Mouse (Mus musculus) cerebellum, adult 2 months (tissue): ENCODE results near the gene Adam30. TPM values are rescaled to one million over a fixed set of nuclear protein-coding genes. Genes with fewer than 3 reads are reported as not detected.
A peak's percentile ranks its signal among the peaks of the same experiment; 100 is the strongest.
"Not testable (repeated sequence)": the region's sequence is repeated elsewhere in the genome, so short reads cannot be mapped to it uniquely, and the experiment has no call there.

ENCODE experiments used
- DNase-seq, 2 experiments: peaks; one replicate each; pipeline ENCODE4 v3.0.0; 2021
- H3K27ac ChIP-seq: fragments of 200-500 bp; 2 replicates; pipeline ENCODE4 v1.5.1; 2012; ENCODE audit warnings: low read length, control low read depth, inconsistent platforms; ENCODE audit not compliant: insufficient read depth
- H3K27me3 ChIP-seq: fragments of 200-500 bp; 2 replicates; pipeline ENCODE4 v1.6.1; 2012; ENCODE audit warnings: inconsistent platforms, mild to moderate bottlenecking, low read length, moderate library complexity; ENCODE audit not compliant: control insufficient read depth, insufficient read depth
- H3K4me1 ChIP-seq: fragments of 200-500 bp; 2 replicates; pipeline ENCODE4 v1.6.1; 2011; ENCODE audit warnings: low read length; ENCODE audit not compliant: control insufficient read depth, insufficient read depth
- H3K4me3 ChIP-seq: fragments of 200-500 bp; replicated peaks from 2 replicates; pipeline ENCODE3; 2011; ENCODE audit warnings: mild to moderate bottlenecking, low read depth, low read length, control low read depth; ENCODE audit not compliant: insufficient read depth
- CTCF ChIP-seq: fragments of 200-500 bp; IDR thresholded peaks from 2 replicates; pipeline ENCODE4 v1.5.1; 2011; ENCODE audit warnings: low read depth, mild to moderate bottlenecking, control low read depth, low read length, moderate library complexity, borderline replicate concordance; ENCODE audit not compliant: insufficient read depth
- POLR2A ChIP-seq: fragments of 200-500 bp; IDR thresholded peaks from 2 replicates; pipeline ENCODE4 v1.6.1; 2011; ENCODE audit warnings: low read length, control low read depth, borderline replicate concordance; ENCODE audit not compliant: insufficient read depth
- WGBS: fragments of 180-500 bp; shearing (Covaris S2); methylation state at CpG from one replicate; pipeline ENCODE4 v1.1.7; 2018; 5-methylcytosine and 5-hydroxymethylcytosine counted together
- polyA plus RNA-seq: library from polyadenylated mRNA; depleted of rRNA; stranded (reverse); fragments of >200 nt; gene quantifications from 2 replicates; pipeline ENCODE4 v1.2.3, GENCODE M21; 2012; rRNA removed

Gene Adam30
- polyA plus RNA-seq: not detected in 2 replicates

- no peaks in the 10 kb centered on the region for H3K27me3 ChIP-seq
Measured at GRCm38 (mm10) chr3:98160330-98160729, at the start of gene Adam30. Gene Adam30 (plus strand): TSS chr3:98160630.

GRCm38 (mm10) chr3:98118252-98118651, 42.2 kb upstream of the Adam30 start:
- no peak for DNase-seq
- Histone ChIP-seq H3K4me1 (no peaks in the 10 kb centered on the region), H3K4me3 (no peak overlapping the region), H3K27ac (no peak overlapping the region), H3K27me3 (no peaks in the 10 kb centered on the region)
- TF ChIP-seq POLR2A (no peak), CTCF (no peak)
- WGBS: 93% methylated on average over 3 of the region's 3 CpGs

More at GRCm38 (mm10) chr3:98160330-98160729, at the start of gene Adam30:
- WGBS: 86% methylated on average over 17 of the region's 17 CpGs
- Histone ChIP-seq H3K4me1 (no peaks in the 10 kb centered on the region), H3K27ac (no peak within 1 kb of the TSS), H3K4me3 (no peak within 1 kb of the TSS)
- no peak for DNase-seq
- TF ChIP-seq CTCF (no peak), POLR2A (no peak)

DNA sequence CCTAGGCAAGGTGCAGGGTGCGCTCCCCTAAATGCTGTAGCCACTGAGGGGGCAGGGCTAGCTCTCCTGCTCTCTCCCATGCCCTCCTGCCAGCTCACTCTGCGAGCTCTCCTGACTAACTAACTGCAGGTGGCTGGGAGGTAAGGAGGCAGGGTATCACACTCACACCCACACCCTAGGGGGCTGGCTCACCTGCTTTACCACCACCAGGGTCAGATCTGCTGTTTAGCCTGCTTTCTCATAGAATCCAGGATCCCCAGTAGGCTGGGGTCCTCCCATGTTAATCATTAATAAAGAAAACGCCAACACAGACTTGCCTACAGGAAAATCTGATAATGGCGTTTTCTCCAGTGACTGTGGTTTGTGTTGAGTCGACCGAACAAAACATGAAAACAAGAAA, 41.1 kb upstream of the Adam30 start:
- no peak for TF ChIP-seq CTCF
- TF ChIP-seq POLR2A: no peak
- no peak overlapping the region for H3K27ac ChIP-seq
- no peak overlapping the region for H3K4me3 ChIP-seq
- 87% methylated on average over 6 of the region's 6 CpGs for WGBS
- H3K27me3 ChIP-seq: no peaks in the 10 kb centered on the region
- no peaks in the 10 kb centered on the region for H3K4me1 ChIP-seq
- no peak for DNase-seq

DNA sequence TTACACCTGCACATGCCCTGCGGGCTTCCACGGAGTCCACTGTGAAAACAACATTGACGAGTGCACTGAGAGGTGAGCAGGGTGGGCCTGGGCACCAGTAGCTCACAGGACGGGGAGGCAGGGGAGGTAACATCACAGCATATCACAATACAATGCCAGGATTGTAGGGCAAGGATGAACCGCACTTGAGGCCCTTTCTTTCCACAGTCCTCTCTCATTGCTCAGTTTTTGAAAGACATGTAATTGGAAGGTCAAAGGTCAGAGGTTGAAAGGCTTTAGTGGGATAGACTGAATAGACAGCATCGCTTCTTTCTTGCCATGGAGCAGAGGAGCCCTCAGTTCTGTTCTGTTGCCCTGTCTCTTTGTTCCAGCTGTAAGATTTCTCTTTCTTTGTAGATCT, 39.5 kb upstream of the Adam30 start:
- H3K4me3 ChIP-seq: no peak overlapping the region
- no peak for TF ChIP-seq POLR2A
- TF ChIP-seq CTCF: no peak
- WGBS: 44% methylated on average over 6 of the region's 6 CpGs
- H3K27me3 ChIP-seq: no peaks in the 10 kb centered on the region
- DNase-seq: no peak
- no peaks in the 10 kb centered on the region for H3K4me1 ChIP-seq
- no peak overlapping the region for H3K27ac ChIP-seq

GRCm38 (mm10) chr3:98127775-98128174, 32.7 kb upstream of the Adam30 start:
- Histone ChIP-seq H3K4me1 (no peaks in the 10 kb centered on the region; the same call in 1 of the 2 replicates), H3K4me3 (no peak overlapping the region), H3K27me3 (no peaks in the 10 kb centered on the region), H3K27ac (no peak overlapping the region)
- WGBS: 100% methylated on average over 2 of the region's 2 CpGs
- TF ChIP-seq POLR2A (no peak), CTCF (no peak)
- no peak for DNase-seq

- no peak for DNase-seq
- no peaks in the 10 kb centered on the region; the same call in 1 of the 2 replicates for H3K4me1 ChIP-seq
- no peak overlapping the region for H3K27ac ChIP-seq
- TF ChIP-seq CTCF (no peak), POLR2A (no peak)
- 89% methylated on average over 5 of the region's 5 CpGs for WGBS
- H3K4me3 ChIP-seq: no peak overlapping the region
- H3K27me3 ChIP-seq: no peaks in the 10 kb centered on the region
Measured at GRCm38 (mm10) chr3:98128716-98129115, 31.7 kb upstream of the Adam30 start.

DNA sequence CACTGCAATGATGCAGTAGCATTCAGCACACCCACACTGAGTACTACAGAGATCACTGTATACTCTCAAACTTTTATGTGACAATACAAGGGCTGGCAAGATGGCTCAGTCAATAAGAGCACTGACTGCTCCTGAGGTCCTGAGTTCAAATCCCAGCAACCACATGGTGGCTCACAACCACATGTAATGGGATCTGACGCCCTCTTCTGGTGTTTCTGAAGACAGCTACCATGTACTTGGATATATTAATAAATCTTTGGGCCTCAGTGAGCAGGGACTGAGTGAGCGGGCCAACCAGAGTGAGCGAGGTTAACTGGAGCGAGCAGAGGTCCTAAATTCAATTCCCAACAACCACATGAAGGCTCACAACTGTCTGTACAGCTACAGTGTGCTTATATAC, 28.3 kb upstream of the Adam30 start:
- WGBS: 94% methylated on average over 4 of the region's 4 CpGs
- H3K4me3 ChIP-seq, H3K4me1 ChIP-seq, DNase-seq, H3K27ac ChIP-seq, H3K27me3 ChIP-seq: not testable (repeated sequence)

GRCm38 (mm10) chr3:98132636-98133035, 27.8 kb upstream of the Adam30 start:
- Histone ChIP-seq H3K4me3 (no peak overlapping the region), H3K4me1 (no peaks in the 10 kb centered on the region; the same call in 1 of the 2 replicates), H3K27me3 (no peaks in the 10 kb centered on the region), H3K27ac (no peak overlapping the region)
- WGBS: 72% methylated on average over 8 of the region's 8 CpGs
- TF ChIP-seq POLR2A: no peak
- TF ChIP-seq CTCF: no peak
- DNase-seq: peak in 1 of 2 experiments; percentile 31
